Mouse (Mus musculus): ENCODE measurements around the gene Atp6v0a1.

Gene Atp6v0a1

GRCm38 (mm10) chr11:101062971-101063675 lies 53.9 kb downstream of the Atp6v0a1 start:
- peak; percentile 36 for DNase-seq

- peak; percentile 36 for DNase-seq
These were observed 54.5 kb downstream of the Atp6v0a1 start for GRCm38 (mm10) chr11:101063676-101064327.

- no peak for DNase-seq
These were observed 55.2 kb downstream of the Atp6v0a1 start for GRCm38 (mm10) chr11:101064462-101064861.

GRCm38 (mm10) chr11:101065002-101065401 lies 55.8 kb downstream of the Atp6v0a1 start:
- DNase-seq = peak; percentile 4

GRCm38 (mm10) chr11:101066549-101067412 lies 57.5 kb downstream of the Atp6v0a1 start:
- peak; percentile 94 for DNase-seq

- DNase-seq = peak; percentile 97
These were observed 60.3 kb downstream of the Atp6v0a1 start, which contains the start of gene Naglu for GRCm38 (mm10) chr11:101069391-101070188. Gene Naglu, plus strand, starts transcription at chr11:101070012.

DNA sequence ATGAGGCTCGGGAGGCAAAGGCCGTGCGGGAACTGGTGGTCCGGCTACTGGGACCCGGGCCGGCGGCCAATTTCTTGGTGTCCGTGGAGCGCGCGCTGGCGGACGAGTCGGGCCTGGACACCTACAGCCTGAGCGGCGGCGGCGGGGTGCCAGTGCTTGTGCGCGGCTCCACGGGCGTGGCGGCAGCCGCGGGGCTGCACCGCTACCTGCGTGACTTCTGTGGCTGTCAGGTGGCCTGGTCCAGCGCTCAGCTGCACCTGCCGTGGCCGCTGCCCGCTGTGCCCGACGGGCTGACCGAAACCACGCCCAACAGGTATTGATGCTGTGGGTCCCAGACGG lies 60.9 kb downstream of the Atp6v0a1 start:
- no peak for DNase-seq

DNA sequence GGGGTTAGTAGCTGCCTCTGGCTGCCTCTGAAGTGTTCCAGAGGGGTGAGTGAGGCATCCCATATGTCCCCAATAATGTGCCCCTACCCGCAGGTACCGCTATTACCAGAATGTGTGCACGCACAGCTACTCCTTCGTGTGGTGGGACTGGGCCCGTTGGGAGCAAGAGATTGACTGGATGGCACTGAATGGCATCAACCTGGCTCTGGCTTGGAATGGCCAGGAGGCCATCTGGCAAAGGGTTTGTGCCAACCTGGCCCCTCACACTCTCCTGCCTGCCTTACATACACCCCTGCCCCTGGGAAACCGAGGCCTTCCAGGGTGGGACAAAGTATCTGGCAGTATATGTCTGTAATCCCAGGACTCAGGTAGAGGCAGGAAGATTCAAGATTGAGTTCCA lies 61.7 kb downstream of the Atp6v0a1 start:
- no peak for DNase-seq

GRCm38 (mm10) chr11:101071810-101072428 lies 62.7 kb downstream of the Atp6v0a1 start:
- DNase-seq = no peak

DNA sequence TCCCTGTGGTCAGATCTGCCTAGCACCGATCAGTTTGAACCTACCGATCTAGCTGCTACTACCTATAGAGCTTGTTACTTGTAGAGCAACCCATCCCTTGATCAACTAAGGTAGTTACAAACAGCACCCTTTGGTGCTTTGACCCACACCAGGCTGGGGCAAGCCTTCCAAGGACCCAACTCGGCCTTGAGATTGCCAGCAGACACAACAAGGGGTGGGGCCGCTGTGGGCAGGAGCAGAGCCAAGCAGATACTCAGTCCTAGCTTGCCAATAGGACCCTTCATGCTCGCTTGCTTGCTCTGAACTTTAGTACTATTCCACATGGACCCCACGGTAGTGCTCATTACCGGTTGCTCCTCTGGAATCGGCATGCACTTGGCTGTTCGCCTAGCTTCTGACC lies 68.9 kb downstream of the Atp6v0a1 start, which contains the start of gene Hsd17b1:
Hsd17b1 (plus strand) TSS at position 291 of the 400 bp plus-strand sequence.
- no peak for DNase-seq

- no peak for DNase-seq
These were observed 70.5 kb downstream of the Atp6v0a1 start for GRCm38 (mm10) chr11:101079746-101080145.

GRCm38 (mm10) chr11:101080421-101080820 lies 71.2 kb downstream of the Atp6v0a1 start:
- peak; percentile 68 for DNase-seq

GRCm38 (mm10) chr11:101081659-101082058 lies 72.4 kb downstream of the Atp6v0a1 start:
- peak; percentile 50 for DNase-seq

DNA sequence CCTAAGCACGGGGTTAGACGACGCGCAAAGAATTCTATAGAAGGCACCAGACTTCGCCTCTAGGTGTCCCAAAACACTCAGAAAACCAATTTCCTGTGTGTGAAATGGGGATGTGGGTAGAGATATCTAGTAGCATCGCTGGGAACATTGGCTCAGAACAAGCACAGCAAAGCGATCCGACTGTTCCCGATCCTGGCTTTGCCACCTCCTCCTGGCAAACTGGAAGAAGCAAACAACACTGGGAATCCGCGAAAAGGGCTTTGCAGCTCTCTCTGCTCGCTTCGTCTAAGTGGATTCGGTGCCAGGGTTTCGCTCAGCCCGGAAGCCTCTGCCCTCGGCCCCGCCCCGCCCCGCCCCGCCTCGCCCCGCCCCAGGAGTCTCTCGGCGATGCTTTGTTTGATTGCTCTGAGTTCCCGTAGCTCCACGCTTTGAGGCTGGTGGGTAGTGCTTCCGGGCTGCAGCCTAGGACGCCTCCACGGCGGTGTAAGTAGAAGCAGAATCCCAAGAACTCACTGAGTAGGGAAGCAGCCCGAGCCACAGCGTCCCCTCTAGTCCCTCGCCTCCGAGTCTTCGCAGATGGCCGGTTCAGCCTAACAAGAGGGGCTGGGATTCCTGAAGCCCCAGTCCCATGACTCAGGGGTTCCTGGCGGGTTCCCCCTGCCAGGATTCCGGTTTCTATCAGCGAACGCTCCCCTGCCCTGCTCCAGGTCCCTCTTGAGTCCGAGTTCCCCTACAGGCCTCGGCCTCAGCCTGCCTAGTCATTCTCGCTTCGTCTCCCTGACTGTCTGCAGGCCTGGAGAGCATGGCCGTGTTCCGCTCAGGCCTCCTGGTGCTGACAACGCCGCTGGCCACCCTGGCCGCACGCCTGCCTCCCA lies 73.2 kb downstream of the Atp6v0a1 start, which contains the start of gene Coasy:
Coasy (plus strand) TSS at position 358 of the 875 bp plus-strand sequence.
- DNase-seq = peak; percentile 88

DNA sequence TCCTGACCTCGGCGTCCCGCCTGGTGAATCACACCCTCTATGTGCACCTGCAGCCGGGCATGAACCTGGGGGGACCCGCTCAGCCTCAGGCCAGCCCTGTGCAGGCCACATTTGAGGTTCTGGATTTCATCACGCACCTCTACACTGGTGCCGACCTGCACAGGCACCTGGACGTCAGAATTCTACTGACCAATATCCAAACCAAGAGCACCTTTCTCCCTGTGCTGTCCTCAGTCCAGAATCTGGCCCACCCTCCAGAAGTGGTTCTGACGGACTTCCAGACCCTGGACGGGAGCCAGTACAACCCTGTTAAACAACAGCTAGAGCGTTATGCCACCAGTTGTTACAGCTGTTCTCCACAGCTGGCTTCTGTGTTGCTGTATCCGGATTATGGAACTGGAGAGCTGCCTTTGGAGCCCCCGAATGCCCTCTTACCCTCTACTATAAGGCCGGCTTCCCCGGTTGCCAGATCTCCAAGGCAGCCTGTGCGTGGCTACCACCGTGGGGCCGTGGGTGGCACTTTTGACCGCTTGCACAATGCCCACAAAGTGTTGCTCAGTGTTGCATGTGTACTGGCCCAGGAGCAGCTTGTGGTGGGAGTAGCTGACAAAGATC lies 73.9 kb downstream of the Atp6v0a1 start:
- DNase-seq = peak; percentile 86

- peak; percentile 29 for DNase-seq
These were observed 75.0 kb downstream of the Atp6v0a1 start for GRCm38 (mm10) chr11:101084246-101084645.

- DNase-seq = peak; percentile 23
These were observed 75.6 kb downstream of the Atp6v0a1 start for GRCm38 (mm10) chr11:101084811-101085210.

DNA sequence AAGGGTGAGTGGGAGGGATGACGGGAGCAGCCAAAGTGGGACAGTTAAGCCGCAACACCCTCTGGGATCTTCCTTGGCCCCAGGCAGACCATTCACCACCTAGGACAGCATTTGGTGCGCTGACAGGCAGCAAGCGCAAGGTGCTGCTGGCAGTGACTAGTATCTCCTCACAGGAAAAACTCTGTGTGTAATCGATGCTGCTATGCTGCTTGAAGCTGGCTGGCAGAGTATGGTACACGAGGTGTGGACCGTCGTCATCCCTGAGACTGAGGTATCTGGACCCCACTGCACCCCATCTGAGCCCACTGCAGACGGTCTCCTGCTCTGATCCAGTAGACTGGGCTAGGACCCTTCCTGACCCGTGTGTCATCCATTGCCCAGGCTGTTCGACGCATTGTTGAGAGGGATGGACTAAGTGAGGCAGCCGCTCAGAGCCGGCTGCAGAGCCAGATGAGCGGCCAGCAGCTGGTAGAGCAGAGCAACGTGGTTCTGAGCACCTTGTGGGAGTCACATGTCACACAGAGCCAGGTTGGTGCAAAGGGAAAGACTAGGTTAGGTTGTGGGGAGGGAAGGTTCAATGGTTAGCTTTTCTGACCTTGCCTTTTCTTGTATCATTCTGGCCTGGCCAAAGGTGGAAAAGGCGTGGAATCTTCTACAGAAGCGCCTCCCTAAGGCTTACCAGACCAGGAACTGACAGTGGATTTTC lies 76.5 kb downstream of the Atp6v0a1 start:
- DNase-seq = peak; percentile 80

DNA sequence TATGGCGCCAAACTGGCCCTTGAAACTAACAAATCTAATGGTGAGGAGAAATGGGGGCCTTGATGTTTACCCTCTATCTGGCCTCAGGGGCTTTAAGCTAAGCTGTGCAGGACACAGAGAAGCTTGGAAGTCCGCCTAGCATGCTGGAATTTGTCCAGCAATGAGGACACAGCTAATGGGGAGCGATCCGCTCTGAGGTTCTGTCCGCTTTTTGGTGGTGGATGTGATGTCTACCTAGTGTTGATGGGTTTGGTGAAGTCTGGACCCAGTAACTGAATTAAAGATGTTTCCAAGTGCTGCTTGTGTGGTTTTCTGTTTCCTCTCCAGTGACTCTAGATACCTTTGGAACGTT lies 77.0 kb downstream of the Atp6v0a1 start:
- DNase-seq = peak; percentile 70

Measured in kidney, adult 9 months (tissue).